Mouse (Mus musculus) heart, adult 2 months (tissue): ENCODE measurements at regions not wholly inside any gene's neighbourhood (a gene's known extent, or its start where the extent isn't known, plus 50 kb on each side); places are given as distances from the start of the nearest gene placed in this dataset.

Source experiments
- DNase-seq, 2 experiments: peaks; one replicate each; pipeline ENCODE4 v3.0.0; 2021
- H3K27ac ChIP-seq: fragments of 200-600 bp; 2 replicates; pipeline ENCODE4 v1.8.1; 2022
- H3K27me3 ChIP-seq: fragments of 200-500 bp; 2 replicates; pipeline ENCODE4 v1.6.1; 2012; ENCODE audit warnings: mild to moderate bottlenecking, low read length, inconsistent platforms, mixed read lengths; ENCODE audit not compliant: control insufficient read depth, insufficient read depth
- H3K36me3 ChIP-seq: fragments of 200-500 bp; 2 replicates; pipeline ENCODE4 v1.6.1; 2012; ENCODE audit warnings: low read length, inconsistent platforms; ENCODE audit not compliant: control insufficient read depth, insufficient read depth
- H3K4me1 ChIP-seq: fragments of 200-500 bp; 2 replicates; pipeline ENCODE4 v1.6.1; 2011; ENCODE audit warnings: low read length; ENCODE audit not compliant: control insufficient read depth, insufficient read depth
- H3K4me3 ChIP-seq: fragments of 200-600 bp; 2 replicates; pipeline ENCODE4 v1.8.1; 2022
- H3K79me2 ChIP-seq: fragments of 200-500 bp; replicated peaks from 2 replicates; pipeline ENCODE4 v1.6.1; 2012; ENCODE audit warnings: mild to moderate bottlenecking, inconsistent platforms, low read length, moderate library complexity, mixed read lengths; ENCODE audit not compliant: control insufficient read depth, insufficient read depth
- H3K9ac ChIP-seq: fragments of 200-500 bp; 2 replicates; pipeline ENCODE4 v1.6.1; 2012; ENCODE audit warnings: low read depth, mild to moderate bottlenecking, control low read depth, inconsistent platforms, low read length, mixed read lengths
- CTCF ChIP-seq: fragments of 200-600 bp; IDR thresholded peaks from 2 replicates; pipeline ENCODE4 v1.8.1; 2022; ENCODE audit warnings: antibody characterized with exemption, mild to moderate bottlenecking, moderate library complexity
- EP300 ChIP-seq: fragments of 200-500 bp; IDR thresholded peaks from 2 replicates; pipeline ENCODE4 v1.6.1; 2011; ENCODE audit warnings: low read depth, low read length, control low read depth; ENCODE audit not compliant: insufficient read depth
- POLR2A ChIP-seq: fragments of 200-500 bp; IDR thresholded peaks from 2 replicates; pipeline ENCODE4 v1.6.1; 2011; ENCODE audit warnings: mild to moderate bottlenecking, low read depth, low read length, control low read depth; ENCODE audit not compliant: insufficient read depth
- WGBS: fragments of 180-500 bp; shearing (Covaris S2); methylation state at CpG from one replicate; pipeline ENCODE4 v1.1.7; 2018; 5-methylcytosine and 5-hydroxymethylcytosine counted together
- intact Hi-C: fragments of 180-260 bp; cut with DNase I; formaldehyde crosslinking; loops from one replicate; pipeline ENCODE4 v1.15.1; 2025

GRCm38 (mm10) chr4:142927328-142928108, 285.3 kb downstream of the Prdm2 start:
- Histone ChIP-seq H3K27ac (no peak overlapping the region), H3K4me1 (no peaks in the 10 kb centered on the region; the same call in 1 of the 2 replicates), H3K79me2 (no peaks in the 10 kb centered on the region), H3K27me3 (no peaks in the 10 kb centered on the region), H3K36me3 (no peaks in the 10 kb centered on the region), H3K4me3 (no peak overlapping the region), H3K9ac (no peak overlapping the region)
- no peak for DNase-seq
- intact Hi-C loops, result no loop called here
- no peak for TF ChIP-seq CTCF
- WGBS, result 72% methylated on average over 7 of the region's 7 CpGs

- intact Hi-C loops, result no loop called here
- H3K27me3 ChIP-seq, result no peaks in the 10 kb centered on the region
- H3K36me3 ChIP-seq, result no peaks in the 10 kb centered on the region
- DNase-seq, result peak; percentile 27 to 35
- H3K9ac ChIP-seq, result no peak overlapping the region
- no peaks in the 10 kb centered on the region for H3K79me2 ChIP-seq
- no peak for TF ChIP-seq POLR2A
- no peak for TF ChIP-seq EP300
- TF ChIP-seq CTCF, result no peak
- no peak overlapping the region for H3K27ac ChIP-seq
- 51% methylated on average over 8 of the region's 8 CpGs for WGBS
- no peaks in the 10 kb centered on the region; the same call in 1 of the 2 replicates for H3K4me1 ChIP-seq
- no peak overlapping the region for H3K4me3 ChIP-seq
These were observed 287.7 kb downstream of the Prdm2 start for GRCm38 (mm10) chr4:142925111-142925510.

DNA sequence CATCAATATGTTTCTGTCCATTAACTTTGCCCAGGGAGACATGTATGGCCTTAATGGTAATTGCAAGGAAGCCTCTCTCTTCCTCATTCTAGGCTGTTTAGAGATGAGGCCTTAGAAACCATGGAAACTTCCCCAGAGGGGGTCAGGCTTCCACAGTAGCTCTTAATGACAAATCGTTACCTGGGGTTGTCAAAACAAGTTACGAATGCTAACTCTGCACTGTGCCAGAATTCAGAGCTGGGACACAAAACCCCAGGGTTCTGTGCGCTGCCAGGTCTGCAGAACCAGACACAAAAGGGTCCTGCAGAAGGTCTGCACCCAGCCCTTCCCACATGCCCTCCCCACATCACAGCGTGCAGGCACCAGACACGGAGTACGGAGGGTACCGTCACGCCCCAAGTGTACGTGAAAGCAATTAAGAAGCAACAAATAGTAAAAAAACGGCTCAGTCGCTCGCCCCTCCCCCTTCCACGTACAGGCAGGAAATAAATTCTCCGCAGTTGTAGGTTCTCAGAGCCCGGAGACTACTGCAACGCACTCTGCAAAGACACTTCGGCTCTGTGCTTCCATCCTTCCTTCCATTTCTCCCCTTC, 303.3 kb downstream of the Prdm2 start:
- Histone ChIP-seq H3K79me2 (no peaks in the 10 kb centered on the region), H3K36me3 (no peaks in the 10 kb centered on the region), H3K27me3 (no peaks in the 10 kb centered on the region), H3K27ac (no peak overlapping the region), H3K9ac (no peak overlapping the region), H3K4me1 (no peaks in the 10 kb centered on the region), H3K4me3 (no peak overlapping the region)
- TF ChIP-seq CTCF (no peak), POLR2A (no peak), EP300 (no peak)
- intact Hi-C loops, result no loop called here
- WGBS, result 60% methylated on average over 17 of the region's 17 CpGs
- DNase-seq, result no peak

- intact Hi-C loops, result no loop called here
- no peak overlapping the region for H3K9ac ChIP-seq
- no peak overlapping the region for H3K4me3 ChIP-seq
- TF ChIP-seq POLR2A, result no peak
- no peak for TF ChIP-seq CTCF
- TF ChIP-seq EP300, result no peak
- H3K27me3 ChIP-seq, result no peaks in the 10 kb centered on the region
- no peaks in the 10 kb centered on the region for H3K36me3 ChIP-seq
- DNase-seq, result no peak
- H3K27ac ChIP-seq, result no peak overlapping the region
- no peaks in the 10 kb centered on the region for H3K79me2 ChIP-seq
- H3K4me1 ChIP-seq, result no peaks in the 10 kb centered on the region
- WGBS, result 65% methylated on average over 6 of the region's 6 CpGs
These were observed 304.0 kb downstream of the Prdm2 start for GRCm38 (mm10) chr4:142908782-142909181.

- peak; percentile 24; the same call in 1 of the 2 replicates for TF ChIP-seq CTCF
- no peak for TF ChIP-seq POLR2A
- no peak for TF ChIP-seq EP300
- DNase-seq, result peak in 1 of 2 experiments; percentile 8
- H3K4me3 ChIP-seq, result no peak overlapping the region
- no peaks in the 10 kb centered on the region for H3K27me3 ChIP-seq
- WGBS, result 67% methylated on average over 9 of the region's 9 CpGs
- H3K4me1 ChIP-seq, result no peaks in the 10 kb centered on the region
- H3K36me3 ChIP-seq, result no peaks in the 10 kb centered on the region
- no peaks in the 10 kb centered on the region for H3K79me2 ChIP-seq
- intact Hi-C loops, result no loop called here
- H3K27ac ChIP-seq, result no peak overlapping the region
- no peak overlapping the region for H3K9ac ChIP-seq
These were observed 309.3 kb downstream of the Prdm2 start for GRCm38 (mm10) chr4:142903356-142904032.

DNA sequence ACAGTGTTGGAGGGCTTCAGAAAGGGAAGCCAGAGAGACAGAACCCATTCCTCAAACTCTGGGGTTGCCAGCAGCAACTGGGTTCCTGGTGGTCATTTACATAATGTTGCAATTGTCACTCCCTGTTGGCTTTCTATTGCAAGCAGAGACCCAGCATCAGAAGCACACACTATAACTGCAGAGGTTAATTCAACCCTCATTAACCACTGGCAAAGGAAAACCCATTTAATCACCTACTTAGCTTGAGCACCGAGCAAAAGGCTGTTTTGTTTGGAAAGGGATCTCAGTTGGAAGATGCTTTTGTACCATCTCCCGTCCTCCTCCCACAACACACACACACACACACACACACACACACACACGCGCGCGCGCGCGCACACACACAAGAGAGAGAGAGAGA, 312.0 kb downstream of the Prdm2 start:
- 89% methylated on average over 9 of the region's 9 CpGs for WGBS
- Histone ChIP-seq H3K36me3 (no peaks in the 10 kb centered on the region), H3K79me2 (no peaks in the 10 kb centered on the region), H3K27ac (no peak overlapping the region), H3K9ac (no peak overlapping the region), H3K4me3 (no peak overlapping the region), H3K4me1 (no peaks in the 10 kb centered on the region), H3K27me3 (no peaks in the 10 kb centered on the region)
- intact Hi-C loops, result no loop called here
- no peak for DNase-seq
- TF ChIP-seq POLR2A, result no peak
- no peak for TF ChIP-seq EP300
- TF ChIP-seq CTCF, result no peak
